Mouse (Mus musculus): ENCODE measurements around the gene Cbfb. TPM values are rescaled to one million over a fixed set of nuclear protein-coding genes. Genes with fewer than 3 reads are reported as not detected.

The Cbfb gene
- polyA plus RNA-seq, 1 experiment from 2014 or later, result 31.1 TPM

Other genes with a start within 250 kb of the Cbfb start
- 0.17 TPM in 1 of 2 replicates, not detected in the other for gene Ces2e, start 244.4 kb upstream of the Cbfb start, polyA plus RNA-seq (2014; fragmentation: Nextera tagmentation; extraction: Ambion mirVana)
- not detected in 2 replicates for gene Ces2f, start 223.3 kb upstream of the Cbfb start, polyA plus RNA-seq (2014; fragmentation: Nextera tagmentation; extraction: Ambion mirVana)
- gene Ces2g, start 209.0 kb upstream of the Cbfb start, polyA plus RNA-seq (2014; fragmentation: Nextera tagmentation; extraction: Ambion mirVana), result 7.1 and 7.7 TPM in 2 replicates
- gene Ces2h, start 169.8 kb upstream of the Cbfb start, polyA plus RNA-seq (2014; fragmentation: Nextera tagmentation; extraction: Ambion mirVana), result not detected in 2 replicates
- gene Ces3a, start 122.1 kb upstream of the Cbfb start, polyA plus RNA-seq (2014; fragmentation: Nextera tagmentation; extraction: Ambion mirVana), result not detected in 2 replicates
- not detected in 2 replicates for gene Ces3b, start 86.9 kb upstream of the Cbfb start, polyA plus RNA-seq (2014; fragmentation: Nextera tagmentation; extraction: Ambion mirVana)
- not detected in 2 replicates for gene Ces4a, start 38.9 kb upstream of the Cbfb start, polyA plus RNA-seq (2014; fragmentation: Nextera tagmentation; extraction: Ambion mirVana)
- gene D230025D16Rik, start 54.5 kb downstream of the Cbfb start, polyA plus RNA-seq (2014; fragmentation: Nextera tagmentation; extraction: Ambion mirVana), result 24.0 and 25.2 TPM in 2 replicates
- 4.2 and 4.4 TPM in 2 replicates for gene B3gnt9, start 84.5 kb downstream of the Cbfb start, polyA plus RNA-seq (2014; fragmentation: Nextera tagmentation; extraction: Ambion mirVana)
- 23.1 and 23.2 TPM in 2 replicates for gene Tradd, start 93.9 kb downstream of the Cbfb start, polyA plus RNA-seq (2014; fragmentation: Nextera tagmentation; extraction: Ambion mirVana)
- gene Fbxl8, start 94.0 kb downstream of the Cbfb start, polyA plus RNA-seq (2014; fragmentation: Nextera tagmentation; extraction: Ambion mirVana), result 2.0 and 2.4 TPM in 2 replicates
- 0.19 TPM in 1 of 2 replicates, not detected in the other for gene Hsf4, start 99.1 kb downstream of the Cbfb start, polyA plus RNA-seq (2014; fragmentation: Nextera tagmentation; extraction: Ambion mirVana)
- 0.14 and 0.51 TPM in 2 replicates for gene Nol3, start 105.5 kb downstream of the Cbfb start, polyA plus RNA-seq (2014; fragmentation: Nextera tagmentation; extraction: Ambion mirVana)
- gene 4931428F04Rik, start 119.2 kb downstream of the Cbfb start, polyA plus RNA-seq (2014; fragmentation: Nextera tagmentation; extraction: Ambion mirVana), result 4.7 and 5.1 TPM in 2 replicates
- gene Exoc3l, start 125.4 kb downstream of the Cbfb start, polyA plus RNA-seq (2014; fragmentation: Nextera tagmentation; extraction: Ambion mirVana), result 13.7 and 19.6 TPM in 2 replicates
- gene E2f4, start 127.0 kb downstream of the Cbfb start, polyA plus RNA-seq (2014; fragmentation: Nextera tagmentation; extraction: Ambion mirVana), result 266 and 301 TPM in 2 replicates
- gene Elmo3, start 134.9 kb downstream of the Cbfb start, polyA plus RNA-seq (2014; fragmentation: Nextera tagmentation; extraction: Ambion mirVana), result 2.6 and 3.0 TPM in 2 replicates
- 5.7 and 6.2 TPM in 2 replicates for gene Lrrc29, start 155.6 kb downstream of the Cbfb start, polyA plus RNA-seq (2014; fragmentation: Nextera tagmentation; extraction: Ambion mirVana)
- gene Tmem208, start 155.7 kb downstream of the Cbfb start, polyA plus RNA-seq (2014; fragmentation: Nextera tagmentation; extraction: Ambion mirVana), result 138 and 142 TPM in 2 replicates
- 2.3 and 3.1 TPM in 2 replicates for gene Fhod1, start 177.3 kb downstream of the Cbfb start, polyA plus RNA-seq (2014; fragmentation: Nextera tagmentation; extraction: Ambion mirVana)
- gene Slc9a5, start 178.2 kb downstream of the Cbfb start, polyA plus RNA-seq (2014; fragmentation: Nextera tagmentation; extraction: Ambion mirVana), result 1.5 and 1.6 TPM in 2 replicates
- gene Plekhg4, start 202.6 kb downstream of the Cbfb start, polyA plus RNA-seq (2014; fragmentation: Nextera tagmentation; extraction: Ambion mirVana), result 0.30 TPM in 1 of 2 replicates, not detected in the other
- gene Kctd19, start 242.8 kb downstream of the Cbfb start, polyA plus RNA-seq (2014; fragmentation: Nextera tagmentation; extraction: Ambion mirVana), result not detected in 2 replicates
- gene Lrrc36, start 242.9 kb downstream of the Cbfb start, polyA plus RNA-seq (2014; fragmentation: Nextera tagmentation; extraction: Ambion mirVana), result 0.19 TPM in 1 of 2 replicates, not detected in the other